Mouse (Mus musculus) embryonic facial prominence, embryonic 10.5 days (tissue): ENCODE data around the gene Rnase10. TPM values are rescaled to one million over a fixed set of nuclear protein-coding genes. Genes with fewer than 3 reads are reported as not detected.
"Not testable (repeated sequence)": the region's sequence is repeated elsewhere in the genome, so short reads cannot be mapped to it uniquely, and the experiment has no call there.

Experiments used
- DNase-seq: peaks from one replicate; pipeline ENCODE4 v3.0.0-alpha.2; 2017; ENCODE audit warnings: low spot score
- H3K27ac ChIP-seq: fragments of 300-500 bp; sonication (generic); replicated peaks from 2 replicates; pipeline ENCODE4 v1.5.1; 2016; ENCODE audit warnings: mild to moderate bottlenecking
- H3K27me3 ChIP-seq: fragments of 300-500 bp; sonication (generic); replicated peaks from 2 replicates; pipeline ENCODE4 v1.6.1; 2016; ENCODE audit warnings: low read depth, mild to moderate bottlenecking; ENCODE audit not compliant: poor library complexity, severe bottlenecking
- H3K36me3 ChIP-seq: fragments of 300-500 bp; sonication (generic); replicated peaks from 2 replicates; pipeline ENCODE4 v1.6.1; 2016; ENCODE audit warnings: mild to moderate bottlenecking, moderate library complexity
- H3K4me1 ChIP-seq: fragments of 300-500 bp; sonication (generic); 2 replicates; pipeline ENCODE4 v1.6.1; 2016
- H3K4me3 ChIP-seq: fragments of 300-500 bp; sonication (generic); 2 replicates; pipeline ENCODE4 v1.5.1; 2016; ENCODE audit warnings: mild to moderate bottlenecking, moderate library complexity
- H3K9me3 ChIP-seq: fragments of 300-500 bp; sonication (generic); 2 replicates; pipeline ENCODE4 v1.6.1; 2016; ENCODE audit warnings: mild to moderate bottlenecking
- WGBS: fragments of 180-500 bp; shearing (Covaris S2); methylation state at CpG from one replicate; pipeline ENCODE4 v1.1.7; 2016; 5-methylcytosine and 5-hydroxymethylcytosine counted together
- polyA plus RNA-seq: library from polyadenylated mRNA; unstranded; fragments of >200 nt; fragmentation: Nextera tagmentation; extraction: Ambion mirVana; gene quantifications from 2 replicates; pipeline ENCODE4 v1.2.1, GENCODE M21; 2016

Gene Rnase10
- not detected in 2 replicates for polyA plus RNA-seq

DNA sequence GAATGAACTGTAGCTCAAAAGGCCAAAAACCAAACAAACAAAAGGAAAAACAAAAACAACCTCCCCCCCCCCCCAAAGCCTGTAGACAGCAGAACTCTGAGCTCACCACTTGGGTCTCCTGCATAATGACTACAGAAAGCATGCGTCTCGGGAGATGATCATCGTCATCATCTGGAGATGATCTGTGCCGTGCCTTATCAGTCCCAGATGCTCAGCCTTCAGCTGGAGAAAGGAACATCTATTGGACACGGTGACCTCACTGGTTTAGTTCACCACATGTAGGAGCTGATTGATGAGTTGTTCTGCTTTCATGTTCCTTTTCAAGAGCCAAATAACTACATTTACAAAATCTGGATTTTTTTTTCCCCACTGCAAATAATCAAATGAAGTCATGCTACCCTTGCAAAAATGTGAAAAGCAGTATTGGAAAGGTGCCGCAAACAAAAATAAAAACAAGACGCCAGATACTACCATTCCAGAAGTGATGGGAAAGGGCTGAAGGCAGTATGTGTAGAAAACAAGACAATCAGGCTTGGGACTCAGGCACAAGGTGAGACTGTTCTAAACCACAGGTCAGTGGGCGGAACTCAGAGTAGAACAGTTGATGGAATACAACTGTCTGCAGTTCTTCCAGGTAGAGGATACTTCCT lies at the start of gene Rnase10:
Rnase10 (plus strand) TSS at position 600 of the 650 bp plus-strand sequence.
- no peak within 1 kb of the TSS for H3K4me3 ChIP-seq
- DNase-seq = no peak
- 60% methylated on average over 8 of the region's 8 CpGs for WGBS

DNA sequence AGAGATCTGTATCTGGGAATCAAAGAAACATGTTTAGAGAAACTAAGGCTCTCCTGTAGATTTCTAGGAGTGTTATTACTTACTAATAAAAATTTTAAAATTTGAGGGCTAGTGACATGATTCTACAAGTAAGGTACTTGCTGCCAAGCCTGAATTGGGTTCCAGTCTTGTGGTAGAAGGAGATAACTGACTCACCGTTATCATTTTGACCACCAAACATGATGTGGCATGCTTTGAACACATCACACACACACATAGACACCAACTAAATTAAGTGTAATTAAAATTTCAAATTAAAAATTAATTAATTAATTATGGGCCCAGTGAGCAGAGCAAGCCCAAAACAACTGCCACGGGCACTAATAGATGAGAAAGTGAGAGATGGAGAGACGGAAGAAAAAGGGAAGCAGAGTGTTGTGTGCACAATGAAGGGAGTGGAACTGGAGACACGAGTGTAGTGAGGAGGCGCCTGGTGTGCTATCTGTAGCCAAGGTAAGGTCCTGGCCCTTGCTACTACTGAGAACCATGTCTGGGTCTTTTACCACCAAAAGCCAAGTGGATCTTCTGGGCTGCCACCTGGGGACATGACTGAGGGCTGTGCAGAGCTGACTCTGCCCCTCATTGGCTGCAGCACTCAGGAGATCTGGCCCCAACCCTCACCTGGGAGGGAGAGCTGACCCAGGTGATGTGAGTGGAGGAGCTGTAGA lies 49.1 kb upstream of the Rnase10 start:
- not testable (repeated sequence) for H3K4me3 ChIP-seq, H3K4me1 ChIP-seq, H3K36me3 ChIP-seq, H3K9me3 ChIP-seq, H3K27me3 ChIP-seq, DNase-seq, H3K27ac ChIP-seq
- WGBS = 91% methylated on average over 5 of the region's 5 CpGs

More for the DNA sequence above, at the start of gene Rnase10:
- Histone ChIP-seq H3K4me1 (0 out of 2 replicates have a peak, but pooled peaks cover 8% of the 10 kb centered on the region), H3K36me3 (no peaks in the 10 kb centered on the region), H3K27me3 (no peaks in the 10 kb centered on the region), H3K9me3 (no peaks in the 10 kb centered on the region), H3K27ac (no peak within 1 kb of the TSS)

DNA sequence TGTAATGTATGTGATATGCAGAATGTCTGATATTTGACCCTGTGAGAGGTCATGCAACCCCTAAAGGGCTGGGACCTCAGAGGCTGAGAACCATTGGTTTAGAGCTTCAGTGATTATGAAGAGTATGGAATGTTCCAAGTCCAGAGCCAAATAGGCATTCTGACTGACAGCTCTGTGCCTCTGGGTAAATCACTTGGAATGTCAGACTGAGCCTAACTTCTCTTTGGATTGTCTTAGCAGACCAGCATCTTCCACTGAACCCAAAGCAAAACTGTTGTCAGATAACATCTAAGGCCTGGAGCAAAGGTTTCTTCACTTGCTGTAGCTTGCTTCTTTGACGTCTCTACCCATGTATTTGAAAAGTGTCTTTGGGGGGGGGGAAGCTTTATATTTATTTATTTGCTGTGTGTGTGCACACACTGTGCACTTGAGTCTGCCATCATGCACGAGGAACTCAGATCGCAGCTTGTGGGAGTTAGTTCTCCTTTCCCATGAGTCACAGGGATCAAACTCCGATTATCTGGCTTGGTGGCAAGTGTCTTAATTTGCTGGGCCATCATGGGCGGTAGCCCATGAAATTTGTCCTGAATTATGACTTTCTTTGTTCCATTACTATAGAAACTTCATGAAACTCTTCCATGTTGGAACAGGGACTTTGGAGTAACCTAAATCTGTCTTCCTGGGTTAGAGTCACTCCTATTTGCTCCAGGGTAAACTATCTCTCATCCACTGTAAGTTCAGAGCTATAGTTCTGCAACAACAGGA lies 39.2 kb upstream of the Rnase10 start:
- H3K27me3 ChIP-seq = no peaks in the 10 kb centered on the region
- H3K9me3 ChIP-seq = no peaks in the 10 kb centered on the region
- whole genome bisulfite sequencing = 80% methylated on average over 5 of the region's 5 CpGs
- H3K27ac ChIP-seq = no peak overlapping the region
- H3K4me1 ChIP-seq = peaks cover 12% of the 10 kb centered on the region; the same call in 1 of the 2 replicates
- DNase-seq = no peak
- no peaks in the 10 kb centered on the region for H3K36me3 ChIP-seq
- H3K4me3 ChIP-seq = no peak overlapping the region

DNA sequence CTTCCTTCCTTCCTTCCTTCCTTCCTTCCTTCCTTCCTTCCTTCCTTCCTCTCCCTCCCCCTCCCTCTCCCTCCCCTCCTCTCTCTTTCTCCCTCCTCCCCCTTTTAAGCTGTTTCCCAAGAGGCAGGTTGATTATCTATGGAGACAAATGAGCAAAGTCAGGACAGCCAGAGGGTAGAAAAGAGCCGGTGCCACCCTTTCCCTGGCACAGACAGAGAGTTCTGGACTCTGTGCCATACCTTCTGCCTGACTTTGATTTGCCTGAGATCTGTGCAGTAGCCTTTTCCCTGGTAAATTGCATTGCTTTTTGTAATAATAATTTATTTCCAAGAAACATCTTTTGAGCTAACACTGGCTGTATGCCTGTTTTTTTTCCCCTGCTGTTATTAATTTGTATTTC lies 38.5 kb upstream of the Rnase10 start:
- Histone ChIP-seq H3K9me3 (no peaks in the 10 kb centered on the region), H3K27me3 (no peaks in the 10 kb centered on the region), H3K27ac (no peak overlapping the region), H3K4me1 (peaks cover 12% of the 10 kb centered on the region; the same call in 1 of the 2 replicates), H3K4me3 (no peak overlapping the region), H3K36me3 (no peaks in the 10 kb centered on the region)
- WGBS = 21% methylated on average over 1 of the region's 1 CpGs
- no peak for DNase-seq

DNA sequence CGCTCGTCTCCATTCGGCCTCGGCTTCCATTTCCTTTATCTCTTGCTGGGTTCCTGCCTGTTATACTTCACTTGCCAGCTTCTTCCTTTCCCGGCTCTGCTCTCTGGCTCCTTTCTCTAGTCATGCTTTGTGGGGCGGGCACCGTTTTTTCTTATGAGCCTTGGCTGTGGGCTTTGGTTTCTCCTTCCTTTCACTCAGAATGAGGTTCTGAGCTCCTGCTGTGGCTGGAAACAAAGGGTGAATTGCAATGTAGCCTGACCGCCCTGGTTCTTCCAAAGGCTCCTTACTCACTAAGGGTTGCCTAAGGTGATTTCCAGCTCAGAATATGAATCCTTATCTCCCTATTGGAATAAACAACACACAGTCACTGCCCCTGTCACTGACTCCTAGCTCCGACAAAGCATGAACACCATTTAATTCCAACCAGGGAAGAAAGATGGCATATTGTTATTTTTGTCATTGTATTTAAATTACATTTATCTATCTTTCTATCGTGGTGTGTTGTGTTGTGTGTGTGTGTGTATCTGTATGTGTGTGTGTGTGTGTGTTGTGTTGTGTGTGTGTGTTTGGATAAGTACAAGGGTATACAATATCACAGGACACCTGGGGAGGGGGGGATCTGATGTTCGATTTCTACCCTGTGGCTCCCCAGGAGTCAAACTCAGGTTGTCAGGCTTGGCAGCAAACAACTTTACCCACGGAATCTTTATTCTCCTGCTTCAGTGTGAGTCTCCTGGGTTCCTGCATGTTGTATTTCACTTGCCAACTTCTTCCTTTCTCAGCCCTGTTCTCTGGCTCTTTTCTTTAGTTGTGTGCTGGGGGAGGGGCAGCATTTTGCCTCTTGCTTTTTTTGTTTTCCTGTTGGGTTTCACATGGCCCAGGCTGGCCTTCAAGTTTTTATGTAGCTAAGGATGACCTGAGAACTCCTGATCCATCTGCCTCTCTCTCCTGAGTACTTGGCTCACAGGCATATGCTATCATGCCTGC lies 37.7 kb upstream of the Rnase10 start:
- Histone ChIP-seq H3K9me3 (no peaks in the 10 kb centered on the region), H3K4me3 (no peak overlapping the region), H3K36me3 (no peaks in the 10 kb centered on the region), H3K27me3 (no peaks in the 10 kb centered on the region), H3K27ac (peak overlapping the region; percentile 24; the same call in 1 of the 2 replicates), H3K4me1 (peaks cover 12% of the 10 kb centered on the region; the same call in 1 of the 2 replicates)
- no peak for DNase-seq
- 24% methylated on average over 12 of the region's 12 CpGs for WGBS

DNA sequence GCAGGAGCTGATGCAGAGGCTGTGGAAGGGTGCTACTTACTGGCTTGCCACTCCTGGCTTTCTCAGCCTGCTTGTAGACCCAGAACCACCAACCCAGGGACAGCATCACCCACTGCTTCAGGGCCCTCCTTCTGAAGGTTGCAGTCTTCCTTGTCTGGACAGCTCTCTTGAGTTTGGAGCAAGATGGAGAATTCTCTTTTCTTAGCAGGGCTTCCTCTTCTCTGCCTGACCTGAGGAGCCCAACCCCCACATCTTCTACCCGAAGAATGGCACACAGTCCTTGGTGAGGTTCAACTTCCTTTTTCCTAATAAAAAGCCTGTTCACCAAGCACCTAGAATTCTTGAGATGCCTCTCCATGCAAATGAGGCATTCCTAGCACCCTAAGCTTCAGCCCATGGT lies 36.7 kb upstream of the Rnase10 start:
- Histone ChIP-seq H3K9me3 (no peaks in the 10 kb centered on the region), H3K27me3 (0 out of 2 replicates have a peak, but pooled peaks cover 3% of the 10 kb centered on the region), H3K4me3 (no peak overlapping the region), H3K4me1 (peaks cover 12% of the 10 kb centered on the region; the same call in 1 of the 2 replicates), H3K36me3 (no peaks in the 10 kb centered on the region), H3K27ac (no peak overlapping the region)
- DNase-seq = no peak
- WGBS = 63% methylated on average over 1 of the region's 1 CpGs

DNA sequence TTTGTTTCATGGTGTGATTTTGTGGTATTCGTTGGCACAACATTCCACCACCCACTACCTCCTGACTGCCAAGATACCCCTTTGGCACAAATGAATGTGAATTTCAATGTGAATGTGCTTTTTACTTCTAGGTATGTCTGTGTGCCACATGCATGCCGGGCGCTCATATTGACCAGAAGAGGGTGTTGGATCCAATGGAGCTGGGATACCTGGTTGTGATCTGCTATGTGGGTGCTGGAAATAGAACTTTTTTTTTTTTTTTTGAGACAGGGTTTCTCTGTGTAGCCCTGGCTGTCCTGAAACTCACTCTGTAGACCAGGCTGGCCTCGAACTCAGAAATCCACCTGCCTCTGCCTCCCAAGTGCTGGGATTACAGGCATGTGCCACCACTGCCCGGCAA lies 34.5 kb upstream of the Rnase10 start:
- not testable (repeated sequence) for DNase-seq, H3K27ac ChIP-seq, H3K9me3 ChIP-seq, H3K4me3 ChIP-seq, H3K27me3 ChIP-seq, H3K36me3 ChIP-seq
- WGBS = 83% methylated on average over 5 of the region's 5 CpGs
- H3K4me1 ChIP-seq = peaks cover 23% of the 10 kb centered on the region

DNA sequence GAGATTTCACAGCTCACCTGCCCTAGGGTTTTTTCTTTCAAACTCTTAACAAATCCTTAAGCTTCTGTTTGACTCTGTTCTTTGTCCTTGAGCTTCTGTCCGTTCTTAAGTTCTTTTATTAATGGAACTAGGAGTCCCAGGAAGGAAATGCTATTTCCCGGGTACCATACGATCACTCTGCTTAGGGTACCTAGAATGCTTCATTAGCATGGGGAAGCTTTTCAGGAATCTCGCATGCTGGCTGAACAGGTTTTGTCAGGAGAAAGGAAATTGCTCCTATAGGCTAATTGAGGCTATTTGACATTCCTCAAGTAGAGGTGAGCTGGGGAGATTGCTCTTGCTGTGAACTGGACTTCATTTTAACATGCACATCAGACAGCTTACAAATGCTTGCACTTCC lies 33.9 kb upstream of the Rnase10 start:
- Histone ChIP-seq H3K9me3 (no peaks in the 10 kb centered on the region), H3K27me3 (0 out of 2 replicates have a peak, but pooled peaks cover 3% of the 10 kb centered on the region), H3K4me3 (no peak overlapping the region), H3K4me1 (peaks cover 23% of the 10 kb centered on the region), H3K27ac (no peak overlapping the region), H3K36me3 (no peaks in the 10 kb centered on the region)
- WGBS = 49% methylated on average over 4 of the region's 4 CpGs
- DNase-seq = no peak

DNA sequence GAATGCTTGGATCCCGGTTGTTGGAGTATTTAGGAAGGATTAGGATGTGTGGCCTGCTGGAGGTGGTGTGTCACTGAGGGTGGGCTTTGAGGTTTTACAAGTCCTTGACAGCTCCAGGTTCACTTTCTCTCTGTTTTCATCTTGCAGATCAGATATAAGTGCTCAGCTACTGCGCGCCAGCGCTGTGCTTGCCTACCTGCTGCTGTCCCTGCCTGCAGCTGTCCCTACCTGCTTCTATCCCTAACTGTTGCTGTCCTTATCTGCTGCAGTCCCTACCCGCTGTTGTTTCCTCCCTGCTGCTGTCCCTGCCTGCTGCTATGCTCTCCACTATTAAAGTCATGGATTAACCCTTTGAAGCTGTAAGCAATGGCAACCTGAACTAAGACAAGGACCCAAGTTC lies 32.5 kb upstream of the Rnase10 start:
- DNase-seq = no peak
- H3K9me3 ChIP-seq = no peaks in the 10 kb centered on the region
- 0 out of 2 replicates have a peak, but pooled peaks cover 3% of the 10 kb centered on the region for H3K27me3 ChIP-seq
- no peak overlapping the region for H3K4me3 ChIP-seq
- no peak overlapping the region for H3K27ac ChIP-seq
- 47% methylated on average over 5 of the region's 5 CpGs for WGBS
- H3K4me1 ChIP-seq = peaks cover 14% of the 10 kb centered on the region
- no peaks in the 10 kb centered on the region for H3K36me3 ChIP-seq

DNA sequence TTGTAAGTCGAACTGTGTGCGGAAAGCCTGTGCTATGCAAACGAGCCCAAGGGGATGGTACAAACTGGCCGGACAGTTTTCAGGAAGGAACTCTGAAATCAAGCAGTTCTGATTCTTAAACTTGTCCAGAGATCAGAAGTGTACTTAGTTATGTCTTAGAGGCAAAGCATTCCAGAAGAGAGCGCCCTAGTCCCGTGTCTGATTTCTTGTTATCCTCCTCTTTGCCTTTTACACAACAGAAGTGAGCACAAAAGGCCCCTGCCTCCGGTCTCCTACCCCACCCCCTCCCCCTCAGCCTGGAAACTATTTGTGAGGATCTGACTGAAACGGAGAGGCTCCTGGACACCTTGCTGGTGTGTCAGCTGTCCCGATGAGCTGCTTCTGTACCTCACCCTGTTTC lies 30.9 kb upstream of the Rnase10 start:
- H3K27ac ChIP-seq = peak overlapping the region; percentile 45; the same call in 1 of the 2 replicates
- H3K4me1 ChIP-seq = peaks cover 10% of the 10 kb centered on the region
- 0 out of 2 replicates have a peak, but pooled peaks cover 3% of the 10 kb centered on the region for H3K27me3 ChIP-seq
- no peaks in the 10 kb centered on the region for H3K9me3 ChIP-seq
- H3K36me3 ChIP-seq = no peaks in the 10 kb centered on the region
- no peak overlapping the region for H3K4me3 ChIP-seq
- peak; percentile 49 for DNase-seq
- 21% methylated on average over 9 of the region's 9 CpGs for WGBS

DNA sequence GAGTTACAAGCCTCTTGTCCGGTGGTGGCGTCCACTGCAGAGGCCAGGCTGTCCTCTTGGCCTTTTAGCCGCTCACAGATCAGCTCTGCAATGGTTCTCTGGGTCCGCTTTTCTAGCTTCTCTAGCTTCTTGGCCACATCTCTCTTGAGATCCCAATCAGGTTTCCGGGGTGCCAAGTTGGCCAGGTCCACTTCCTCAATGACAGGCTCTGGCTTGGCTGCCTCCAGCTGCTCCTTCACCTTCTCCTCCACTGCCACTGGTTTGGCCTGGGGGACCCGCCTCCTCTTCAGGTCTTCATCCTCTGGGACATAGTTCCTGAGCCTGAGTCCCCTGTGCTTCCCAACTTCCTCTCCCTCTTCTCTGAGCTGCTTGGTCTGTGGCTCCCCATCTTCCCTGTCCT lies 29.1 kb upstream of the Rnase10 start:
- H3K27me3 ChIP-seq, H3K36me3 ChIP-seq, H3K9me3 ChIP-seq, H3K4me3 ChIP-seq, H3K27ac ChIP-seq, DNase-seq: not testable (repeated sequence)
- WGBS = 93% methylated on average over 6 of the region's 6 CpGs
- peaks cover 10% of the 10 kb centered on the region for H3K4me1 ChIP-seq
